8 mouse cellular contexts compared by ENCODE assay signal in the genomic region with DNA sequence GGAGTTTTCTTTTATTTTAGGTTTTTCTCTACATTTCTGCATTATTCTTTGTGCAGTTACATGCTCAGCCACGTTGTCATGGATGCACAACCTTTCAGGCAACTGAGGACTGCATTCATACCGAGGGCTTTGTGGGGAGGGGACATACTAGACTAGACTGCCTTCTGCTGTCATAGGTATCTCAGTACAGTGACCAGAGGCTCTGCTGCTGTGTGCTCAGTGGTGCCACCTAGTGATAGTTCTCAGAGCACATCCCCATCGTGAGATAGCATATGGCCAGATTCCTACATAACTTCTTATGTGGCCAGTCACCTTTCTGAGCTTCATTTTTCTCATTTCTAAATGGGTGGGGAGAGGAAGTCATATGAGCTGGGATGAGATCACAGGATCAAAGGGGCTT. TPM values are rescaled to one million over a fixed set of nuclear protein-coding genes. Genes with fewer than 3 reads are reported as not detected.
A peak's percentile ranks its signal among the peaks of the same experiment; 100 is the strongest.
DNase-seq lines count a peak whose midpoint lies in the region; ATAC-seq and TF ChIP-seq lines count a peak whose summit lies in the region.

No protein-coding gene starts in this region.

- H3K4me2 ChIP-seq in hindbrain, embryonic 16.5 days (ENCODE audit: low read length) = no peak overlapping the region

- peaks cover 5% of the 10 kb centered on the region; the same call in 1 of the 2 replicates for H3K27me3 ChIP-seq in hindbrain, embryonic 16.5 days (replicated peaks; ENCODE audit: control insufficient read depth, insufficient read depth, low read length)

- peak; percentile 22; the same call in 1 of the 2 replicates for TF ChIP-seq CTCF in bone marrow macrophage, adult 2 months (IDR thresholded peaks at IDR 0.05; ENCODE audit: low read depth, low read length)
- TF ChIP-seq CTCF in embryonic fibroblast, embryonic 13.5 days (IDR thresholded peaks at IDR 0.05; ENCODE audit: borderline replicate concordance, insufficient read depth, low read length) = peak; percentile 92

- no peak overlapping the region for H3K4me3 ChIP-seq in bone marrow macrophage, adult 2 months (ENCODE audit: insufficient read depth, low read length)
- H3K4me3 ChIP-seq in embryonic fibroblast, embryonic 13.5 days (ENCODE audit: insufficient read depth, low read length) = no peak overlapping the region
- no peak overlapping the region for H3K4me3 ChIP-seq in hindbrain, embryonic 16.5 days (ENCODE audit: low read length)

- no peaks in the 10 kb centered on the region for H3K9me3 ChIP-seq in hindbrain, embryonic 16.5 days (ENCODE audit: control insufficient read depth, low read length)

- peak; percentile 75 for ATAC-seq in hindbrain, embryonic 16.5 days

- no peak overlapping the region for H3K27ac ChIP-seq in bone marrow macrophage, adult 2 months (ENCODE audit: insufficient read depth, low read depth, low read length)
- H3K27ac ChIP-seq in embryonic fibroblast, embryonic 13.5 days (ENCODE audit: insufficient read depth, low read length) = no peak overlapping the region
- H3K27ac ChIP-seq in hindbrain, embryonic 16.5 days (ENCODE audit: low read depth, low read length) = no peak overlapping the region

- peak; percentile 54 for DNase-seq in right cerebral cortex, adult 18-20 months
- no peak for DNase-seq in right cerebral cortex, postnatal 25 days
- peak; percentile 55 to 69 for DNase-seq in left cerebral cortex, postnatal 25 days (ENCODE audit: low spot score in 2 of 2)
- DNase-seq in naive thymus-derived CD4-positive, alpha-beta T cell, adult 2 months (ENCODE audit: low read depth) = peak; percentile 51
- DNase-seq in thymus, postnatal 14 days = peak; percentile 46

- WGBS in hindbrain, embryonic 16.5 days = 1% methylated on average over 3 of the region's 3 CpGs

- intact Hi-C loops in left cerebral cortex, postnatal 25 days (cut with DNase I) = loop anchor here (1.0 kb wide), 1 partner anchor 83 kb away; no protein-coding TSS in a partner anchor

- TF ChIP-seq POLR2A in bone marrow macrophage, adult 2 months (IDR thresholded peaks at IDR 0.05; ENCODE audit: borderline replicate concordance, low read depth, low read length) = no peak
- no peak for TF ChIP-seq POLR2A in embryonic fibroblast, embryonic 13.5 days (IDR thresholded peaks at IDR 0.05; ENCODE audit: low read depth, low read length)

- H3K36me3 ChIP-seq in hindbrain, embryonic 16.5 days (ENCODE audit: control insufficient read depth, insufficient read depth, low read length) = no peaks in the 10 kb centered on the region

- H3K9ac ChIP-seq in hindbrain, embryonic 16.5 days (ENCODE audit: low read depth, low read length) = no peak overlapping the region

- no peaks in the 10 kb centered on the region for H3K4me1 ChIP-seq in bone marrow macrophage, adult 2 months (ENCODE audit: control insufficient read depth, insufficient read depth, low read length)
- H3K4me1 ChIP-seq in embryonic fibroblast, embryonic 13.5 days (ENCODE audit: control insufficient read depth, insufficient read depth, low read length) = no peaks in the 10 kb centered on the region
- peaks cover 4% of the 10 kb centered on the region for H3K4me1 ChIP-seq in hindbrain, embryonic 16.5 days (ENCODE audit: control insufficient read depth, insufficient read depth, low read depth, low read length)

RNA-seq across cellular contexts. Expression of gene Abcc8, which starts 1.8 kb away (rescaled TPM):
- not detected in 2 replicates for polyA plus RNA-seq in bone marrow macrophage, adult 2 months (2012; ENCODE audit: insufficient read depth, insufficient read length, missing spikeins)
- polyA plus RNA-seq in embryonic fibroblast, embryonic 13.5 days (2011; ENCODE audit: insufficient read length, low read depth, missing spikeins) = not detected in 2 replicates
- 12.0 and 13.6 TPM in 2 replicates for polyA plus RNA-seq in hindbrain, embryonic 16.5 days (2015; fragmentation: Nextera tagmentation; extraction: Ambion mirVana)
- total RNA-seq in left cerebral cortex, postnatal 25 days (2021) = 10 to 100 TPM; 28.2 to 33.1 TPM

RNA-seq across cellular contexts. Expression of gene Ush1c, which starts 56.7 kb away (rescaled TPM):
- not detected in 2 replicates for polyA plus RNA-seq in bone marrow macrophage, adult 2 months (2012; ENCODE audit: insufficient read depth, insufficient read length, missing spikeins)
- not detected in 2 replicates for polyA plus RNA-seq in embryonic fibroblast, embryonic 13.5 days (2011; ENCODE audit: insufficient read length, low read depth, missing spikeins)
- polyA plus RNA-seq in hindbrain, embryonic 16.5 days (2015; fragmentation: Nextera tagmentation; extraction: Ambion mirVana) = 2.5 and 2.6 TPM in 2 replicates
- not detected for total RNA-seq in left cerebral cortex, postnatal 25 days (2021)

RNA-seq across cellular contexts. Expression of gene Otog, which starts 59.2 kb away (rescaled TPM):
- not detected in 2 replicates for polyA plus RNA-seq in bone marrow macrophage, adult 2 months (2012; ENCODE audit: insufficient read depth, insufficient read length, missing spikeins)
- polyA plus RNA-seq in embryonic fibroblast, embryonic 13.5 days (2011; ENCODE audit: insufficient read length, low read depth, missing spikeins) = not detected in 2 replicates
- 0.03 and 0.06 TPM in 2 replicates for polyA plus RNA-seq in hindbrain, embryonic 16.5 days (2015; fragmentation: Nextera tagmentation; extraction: Ambion mirVana)
- total RNA-seq in left cerebral cortex, postnatal 25 days (2021) = under 1 TPM; 0.11 to 0.21 TPM

Comparison
In these comparisons a context has a peak if more than half of its experiments do, and no peak if none do; other contexts are left out.
1. RNA of gene Abcc8, which starts 1.8 kb away (polyA plus RNA-seq): 12.0 to 13.6 TPM in hindbrain, embryonic 16.5 days; not detected in embryonic fibroblast, embryonic 13.5 days and not detected in bone marrow macrophage, adult 2 months; every median in the first group is over 10 times any median in the second.